Mouse (Mus musculus) heart, embryonic 15.5 days (tissue): ENCODE results near the gene B4gat1. TPM values are rescaled to one million over a fixed set of nuclear protein-coding genes. Genes with fewer than 3 reads are reported as not detected.

ENCODE experiments used
- ATAC-seq: fragments of 200-750 bp; cut with Nextera tagmentation; replicated peaks from 2 replicates; pipeline ENCODE4 v1.8.0; 2017; ENCODE audit warnings: low read depth, moderate TSS enrichment; ENCODE audit not compliant: insufficient number of reproducible peaks, insufficient read depth, low FRiP score
- H3K27ac ChIP-seq: fragments of 300-500 bp; sonication (generic); 2 replicates; pipeline ENCODE4 v1.5.1; 2015; ENCODE audit warnings: mild to moderate bottlenecking, inconsistent platforms
- H3K27me3 ChIP-seq: fragments of 300-500 bp; sonication (generic); 2 replicates; pipeline ENCODE4 v1.6.1; 2015; ENCODE audit warnings: inconsistent platforms
- H3K36me3 ChIP-seq: fragments of 300-500 bp; sonication (generic); 2 replicates; pipeline ENCODE4 v1.6.1; 2015; ENCODE audit warnings: mild to moderate bottlenecking, inconsistent platforms
- H3K4me1 ChIP-seq: fragments of 300-500 bp; sonication (generic); replicated peaks from 2 replicates; pipeline ENCODE4 v1.6.1; 2015; ENCODE audit warnings: inconsistent platforms
- H3K4me2 ChIP-seq: fragments of 300-500 bp; sonication (generic); 2 replicates; pipeline ENCODE4 v1.6.1; 2015; ENCODE audit warnings: inconsistent platforms, mild to moderate bottlenecking, moderate library complexity
- H3K4me3 ChIP-seq: fragments of 300-500 bp; sonication (generic); 2 replicates; pipeline ENCODE4 v1.5.1; 2015; ENCODE audit warnings: mild to moderate bottlenecking, inconsistent platforms
- H3K9ac ChIP-seq: fragments of 300-500 bp; sonication (generic); 2 replicates; pipeline ENCODE4 v1.6.1; 2015; ENCODE audit warnings: mild to moderate bottlenecking, inconsistent platforms
- H3K9me3 ChIP-seq: fragments of 300-500 bp; sonication (generic); replicated peaks from 2 replicates; pipeline ENCODE4 v1.6.1; 2016; ENCODE audit warnings: inconsistent platforms
- WGBS: fragments of 180-500 bp; shearing (Covaris S2); methylation state at CpG from one replicate; pipeline ENCODE4 v1.1.7; 2015; ENCODE audit warnings: mixed read lengths; 5-methylcytosine and 5-hydroxymethylcytosine counted together
- polyA plus RNA-seq: library from polyadenylated mRNA; unstranded; fragments of >200 nt; fragmentation: Nextera tagmentation; extraction: Ambion mirVana; gene quantifications from 2 replicates; pipeline ENCODE4 v1.2.1, GENCODE M21; 2015

Gene B4gat1
- polyA plus RNA-seq, 1 experiment from 2014 or later: 43.1 TPM

DNA sequence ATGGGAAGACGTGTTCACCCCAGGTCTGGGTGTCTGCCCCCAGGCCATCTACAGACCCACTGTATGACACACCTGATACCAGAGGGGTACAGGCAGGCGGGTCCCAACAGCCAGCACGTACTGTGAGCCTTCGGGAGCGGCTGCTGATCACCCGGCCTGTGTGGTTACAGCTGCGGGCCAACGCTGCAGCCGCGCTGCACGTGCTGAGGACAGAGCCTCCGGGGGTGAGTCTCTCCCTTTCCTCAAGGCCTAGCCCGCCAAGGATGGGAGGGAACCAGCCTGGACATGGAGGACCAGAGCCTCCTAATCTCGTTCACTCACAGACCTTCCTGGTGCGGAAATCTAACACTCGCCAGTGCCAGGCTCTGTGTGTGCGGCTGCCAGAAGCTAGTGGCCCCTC lies 12.4 kb downstream of the B4gat1 start:
- peaks cover 29% of the 10 kb centered on the region; the same call in 1 of the 2 replicates for H3K36me3 ChIP-seq
- peak overlapping the region; percentile 31 for H3K4me3 ChIP-seq
- peak overlapping the region; percentile 8; the same call in 1 of the 2 replicates for H3K9ac ChIP-seq
- peak; percentile 33; the same call in 1 of the 2 replicates for ATAC-seq
- H3K27me3 ChIP-seq: peaks cover 23% of the 10 kb centered on the region
- H3K27ac ChIP-seq: peak overlapping the region; percentile 13; the same call in 1 of the 2 replicates
- H3K9me3 ChIP-seq: no peaks in the 10 kb centered on the region
- H3K4me2 ChIP-seq: peak overlapping the region; percentile 51
- peaks cover 28% of the 10 kb centered on the region for H3K4me1 ChIP-seq
- WGBS: 10% methylated on average over 17 of the region's 17 CpGs

GRCm38 (mm10) chr19:5051515-5051914 lies 12.9 kb downstream of the B4gat1 start:
- 45% methylated on average over 3 of the region's 3 CpGs for WGBS
- Histone ChIP-seq H3K9me3 (no peaks in the 10 kb centered on the region), H3K27me3 (peaks cover 23% of the 10 kb centered on the region), H3K4me1 (peaks cover 31% of the 10 kb centered on the region), H3K9ac (0 out of 2 replicates have a peak overlapping the region, but pooled peaks have one; percentile 8), H3K4me2 (peak overlapping the region; percentile 51), H3K27ac (0 out of 2 replicates have a peak overlapping the region, but pooled peaks have one; percentile 13), H3K4me3 (peak overlapping the region; percentile 31), H3K36me3 (peaks cover 27% of the 10 kb centered on the region; the same call in 1 of the 2 replicates)
- ATAC-seq: no peak

GRCm38 (mm10) chr19:5052166-5052822 lies 13.7 kb downstream of the B4gat1 start:
- Histone ChIP-seq H3K27ac (no peak overlapping the region), H3K9me3 (no peaks in the 10 kb centered on the region), H3K4me2 (peak overlapping the region; percentile 51), H3K36me3 (peaks cover 19% of the 10 kb centered on the region; the same call in 1 of the 2 replicates), H3K4me1 (peaks cover 31% of the 10 kb centered on the region), H3K9ac (no peak overlapping the region), H3K27me3 (peaks cover 23% of the 10 kb centered on the region), H3K4me3 (0 out of 2 replicates have a peak overlapping the region, but pooled peaks have one; percentile 31)
- ATAC-seq: no peak
- 36% methylated on average over 25 of the region's 25 CpGs for WGBS

- H3K4me2 ChIP-seq: no peak overlapping the region
- WGBS: 67% methylated on average over 17 of the region's 17 CpGs
- peaks cover 23% of the 10 kb centered on the region for H3K27me3 ChIP-seq
- H3K4me3 ChIP-seq: no peak overlapping the region
- ATAC-seq: no peak
- no peak overlapping the region for H3K27ac ChIP-seq
- H3K9me3 ChIP-seq: no peaks in the 10 kb centered on the region
- H3K4me1 ChIP-seq: peaks cover 31% of the 10 kb centered on the region
- no peak overlapping the region for H3K9ac ChIP-seq
- H3K36me3 ChIP-seq: peaks cover 15% of the 10 kb centered on the region; the same call in 1 of the 2 replicates
Measured at GRCm38 (mm10) chr19:5052853-5053252, 14.2 kb downstream of the B4gat1 start.

DNA sequence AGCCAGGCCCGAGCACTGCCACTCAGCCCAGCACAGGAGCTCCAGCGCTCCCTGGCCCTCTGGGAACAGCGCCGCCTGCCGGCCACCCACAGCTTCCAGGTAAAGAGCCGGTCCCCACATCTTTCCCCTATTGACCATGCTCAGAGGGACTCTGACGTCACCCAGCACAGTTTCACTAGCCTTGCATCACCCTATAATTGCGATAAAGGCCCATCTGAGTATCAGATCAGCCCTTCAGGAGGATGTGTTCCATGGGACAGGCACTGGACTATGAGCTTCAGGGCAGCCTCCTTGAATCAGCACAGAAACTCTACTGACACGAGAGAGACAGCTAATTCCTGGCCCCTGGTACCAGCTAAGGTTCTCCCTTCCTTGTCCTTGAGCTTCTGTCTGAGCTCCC lies 15.3 kb downstream of the B4gat1 start:
- peaks cover 23% of the 10 kb centered on the region for H3K27me3 ChIP-seq
- H3K4me1 ChIP-seq: peaks cover 40% of the 10 kb centered on the region
- H3K4me3 ChIP-seq: no peak overlapping the region
- H3K9ac ChIP-seq: no peak overlapping the region
- peaks cover 6% of the 10 kb centered on the region; the same call in 1 of the 2 replicates for H3K36me3 ChIP-seq
- H3K4me2 ChIP-seq: no peak overlapping the region
- H3K27ac ChIP-seq: no peak overlapping the region
- WGBS: 23% methylated on average over 9 of the region's 9 CpGs
- no peaks in the 10 kb centered on the region for H3K9me3 ChIP-seq
- ATAC-seq: no peak

DNA sequence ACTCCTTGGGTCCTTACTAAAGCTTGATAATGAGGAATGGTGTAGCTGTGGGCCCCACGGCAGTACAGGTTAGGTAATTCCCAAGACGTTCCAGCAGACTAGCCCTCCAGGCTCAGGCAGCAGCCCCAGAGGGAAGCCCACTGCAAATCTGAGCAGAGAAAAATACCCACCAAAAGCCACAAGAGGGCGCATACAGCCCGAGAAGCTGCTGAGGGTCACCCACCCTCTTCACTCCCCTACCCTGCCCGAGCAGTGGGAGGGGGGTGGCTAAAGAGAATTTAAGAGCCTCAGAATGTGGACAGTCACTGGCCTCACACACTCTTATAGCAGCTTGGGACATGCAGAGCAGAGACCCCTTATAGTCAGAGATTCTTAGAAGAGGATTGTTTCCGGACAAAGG lies 17.6 kb downstream of the B4gat1 start:
- Histone ChIP-seq H3K9me3 (no peaks in the 10 kb centered on the region), H3K4me1 (peaks cover 45% of the 10 kb centered on the region), H3K27ac (no peak overlapping the region), H3K4me2 (no peak overlapping the region), H3K9ac (no peak overlapping the region), H3K36me3 (no peaks in the 10 kb centered on the region), H3K4me3 (no peak overlapping the region), H3K27me3 (peaks cover 23% of the 10 kb centered on the region)
- 10% methylated on average over 6 of the region's 6 CpGs for WGBS
- ATAC-seq: no peak

DNA sequence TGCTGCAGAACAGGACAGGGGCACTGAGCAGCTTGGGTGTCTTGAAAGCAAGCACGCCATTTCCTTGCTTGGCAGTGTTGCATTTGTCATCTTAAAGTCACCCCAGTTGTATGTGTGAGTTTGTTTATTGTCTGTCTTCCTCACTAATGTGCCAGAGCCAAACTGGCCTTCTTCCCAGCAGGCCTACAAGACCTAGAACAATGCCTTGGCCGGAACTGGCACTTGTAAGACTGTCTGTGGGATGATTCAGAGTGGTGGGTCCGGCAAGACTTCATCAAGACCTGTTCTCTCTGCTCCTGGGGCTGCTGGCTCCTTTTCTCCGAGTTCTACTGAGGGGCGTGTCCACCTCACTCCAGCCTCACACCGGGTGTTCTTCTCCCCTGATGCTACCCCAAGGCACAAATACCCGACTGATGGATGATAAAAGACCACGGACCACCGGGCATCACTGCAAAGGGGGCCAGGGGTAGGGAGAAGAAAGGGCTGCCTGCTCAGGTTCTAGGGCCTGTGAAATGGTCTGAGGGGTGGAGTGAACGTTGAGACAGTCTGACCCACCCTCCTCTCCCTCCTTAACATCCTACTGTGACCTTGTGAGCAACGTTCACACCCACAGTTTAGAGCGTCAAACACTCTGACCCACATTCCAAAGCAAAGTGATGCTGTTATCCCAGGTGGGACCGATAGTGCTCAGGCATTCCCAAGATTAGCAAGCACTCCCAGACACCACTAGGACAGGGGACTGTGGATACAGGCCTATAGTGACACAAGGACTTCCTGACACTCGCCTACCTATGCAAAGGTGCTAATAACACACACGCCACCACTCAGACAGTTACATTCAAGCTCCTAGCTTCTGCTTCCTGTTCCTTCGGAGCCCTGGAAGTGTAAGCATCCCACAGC lies 19.5 kb downstream of the B4gat1 start:
- H3K4me3 ChIP-seq: no peak overlapping the region
- peak overlapping the region; percentile 55 for H3K27ac ChIP-seq
- no peaks in the 10 kb centered on the region for H3K36me3 ChIP-seq
- peaks cover 32% of the 10 kb centered on the region for H3K4me1 ChIP-seq
- H3K9me3 ChIP-seq: no peaks in the 10 kb centered on the region
- no peak for ATAC-seq
- peaks cover 14% of the 10 kb centered on the region for H3K27me3 ChIP-seq
- 26% methylated on average over 16 of the region's 16 CpGs for WGBS
- no peak overlapping the region for H3K4me2 ChIP-seq
- no peak overlapping the region for H3K9ac ChIP-seq

DNA sequence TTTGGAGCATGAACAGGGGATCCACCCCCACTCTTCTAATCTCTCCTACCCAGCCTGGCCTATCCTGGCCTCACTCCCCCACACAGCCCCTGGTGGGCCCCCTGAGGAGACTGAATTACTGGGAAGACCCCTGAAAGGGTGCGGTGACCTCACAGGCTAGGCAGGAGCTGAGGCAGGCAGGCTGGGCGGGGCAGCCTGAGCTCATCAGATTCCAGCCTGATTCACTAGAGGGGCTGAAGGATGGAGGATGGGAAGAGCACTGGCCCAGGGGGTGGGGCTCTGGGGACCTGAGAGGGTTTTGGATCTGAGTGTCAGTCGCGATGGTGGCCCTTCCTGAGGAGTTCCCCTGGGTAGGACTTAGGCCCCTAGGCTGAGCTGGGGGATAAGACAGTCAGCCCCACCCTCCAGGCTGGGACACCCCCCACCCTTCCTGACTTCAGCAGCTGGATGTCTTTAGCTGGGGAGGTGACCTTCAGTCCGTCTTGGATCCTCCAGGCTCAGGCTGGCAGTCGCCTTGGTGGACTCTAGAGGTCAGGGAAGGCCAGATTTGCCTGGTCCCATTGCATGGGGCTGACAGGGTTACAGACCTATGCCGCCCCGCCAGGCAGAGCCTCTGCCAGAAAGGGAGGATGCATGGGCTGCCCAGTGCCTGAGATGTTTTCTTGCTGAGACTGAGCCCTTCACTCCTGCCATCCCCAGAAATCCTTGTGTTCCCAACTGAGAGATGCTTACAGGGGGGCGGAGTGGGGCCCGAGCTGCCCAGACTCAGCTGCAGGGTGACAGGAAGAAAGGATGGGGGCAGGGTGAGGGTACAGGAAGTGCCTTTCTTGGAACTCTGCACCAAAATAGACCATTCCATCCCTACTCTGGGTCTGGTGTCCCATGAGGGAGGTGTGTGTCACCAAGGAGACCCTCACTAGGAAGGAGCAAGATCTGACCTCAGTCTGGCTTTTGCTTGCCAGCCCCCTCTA lies 20.5 kb downstream of the B4gat1 start:
- peak; percentile 27 for ATAC-seq
- 8% methylated on average over 10 of the region's 10 CpGs for WGBS
- Histone ChIP-seq H3K36me3 (no peaks in the 10 kb centered on the region), H3K9me3 (no peaks in the 10 kb centered on the region), H3K4me3 (no peak overlapping the region), H3K9ac (0 out of 2 replicates have a peak overlapping the region, but pooled peaks have one; percentile 3), H3K27me3 (peaks cover 5% of the 10 kb centered on the region; the same call in 1 of the 2 replicates), H3K4me2 (no peak overlapping the region), H3K4me1 (peaks cover 32% of the 10 kb centered on the region), H3K27ac (peak overlapping the region; percentile 55)

DNA sequence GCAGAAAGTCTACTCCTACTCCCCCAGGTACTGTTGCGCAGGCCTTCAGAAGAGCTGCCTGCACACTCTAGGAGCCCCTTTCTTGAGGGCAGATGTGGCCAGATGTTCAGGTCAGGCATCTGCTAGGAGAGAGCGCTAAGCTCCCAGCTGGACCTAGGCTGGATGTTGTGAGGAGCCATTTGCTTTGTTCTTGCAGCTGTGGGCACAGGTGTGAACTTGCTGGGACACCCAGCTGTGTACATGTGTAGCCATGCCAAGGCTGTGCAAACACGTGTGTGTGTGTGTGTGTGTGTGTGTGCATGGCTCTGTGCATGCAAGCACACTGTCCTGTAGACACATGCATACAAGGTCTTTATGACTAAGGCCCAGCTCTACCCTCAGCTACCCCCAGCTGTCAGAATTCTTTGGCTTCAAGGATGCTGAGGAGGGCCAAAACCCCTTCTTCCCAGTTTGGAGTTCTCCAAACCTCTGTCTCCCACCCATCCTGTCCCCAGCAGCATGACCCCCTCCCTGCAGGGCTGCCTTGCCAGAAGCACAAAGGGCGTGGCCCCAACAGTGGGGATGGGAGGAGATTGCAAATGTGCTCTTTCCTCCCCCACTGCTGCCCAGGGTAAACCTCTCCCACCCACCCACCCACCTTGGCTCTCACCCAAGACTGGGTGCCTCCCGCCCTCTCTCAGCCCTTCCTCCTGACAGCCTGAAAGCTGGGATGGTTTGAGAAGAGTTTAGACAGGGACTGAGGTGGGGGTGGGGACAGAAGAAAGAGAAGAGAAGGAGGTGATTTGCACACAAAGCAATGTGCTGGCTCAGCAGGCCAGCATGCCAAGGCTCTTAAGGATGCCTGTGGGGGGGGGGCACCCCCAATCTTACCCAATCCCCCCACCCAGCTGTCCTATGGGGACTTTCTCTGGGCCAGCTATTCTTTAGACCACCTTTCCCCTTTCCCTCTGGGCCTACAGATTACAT lies 22.0 kb downstream of the B4gat1 start:
- H3K9me3 ChIP-seq: no peaks in the 10 kb centered on the region
- 47% methylated on average over 5 of the region's 5 CpGs for WGBS
- H3K4me2 ChIP-seq: no peak overlapping the region
- H3K9ac ChIP-seq: no peak overlapping the region
- H3K36me3 ChIP-seq: no peaks in the 10 kb centered on the region
- H3K4me1 ChIP-seq: peaks cover 37% of the 10 kb centered on the region
- H3K27ac ChIP-seq: peak overlapping the region; percentile 29; the same call in 1 of the 2 replicates
- no peak; the same call in 1 of the 2 replicates for ATAC-seq
- no peaks in the 10 kb centered on the region for H3K27me3 ChIP-seq
- H3K4me3 ChIP-seq: no peak overlapping the region

DNA sequence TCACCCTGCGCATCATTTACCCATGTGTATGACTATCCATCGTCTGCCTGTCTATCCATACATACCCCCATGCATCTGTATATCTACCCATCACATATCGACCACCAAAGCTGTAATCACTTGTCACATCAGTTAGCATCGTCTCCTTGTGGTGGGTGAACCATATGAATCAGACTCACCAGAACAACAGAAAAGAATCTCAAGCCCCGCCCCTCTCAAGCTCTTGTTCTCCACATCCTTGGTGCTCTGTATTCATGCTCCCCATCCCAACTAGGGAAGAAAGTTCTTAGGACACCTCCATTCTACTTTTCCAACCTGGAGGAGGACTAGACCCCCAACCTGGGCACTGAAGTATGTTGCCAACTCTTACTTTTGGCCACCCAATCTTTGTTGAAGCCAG lies 23.4 kb downstream of the B4gat1 start:
- no peaks in the 10 kb centered on the region for H3K9me3 ChIP-seq
- ATAC-seq: no peak
- no peak overlapping the region for H3K4me3 ChIP-seq
- peaks cover 39% of the 10 kb centered on the region for H3K4me1 ChIP-seq
- 84% methylated on average over 5 of the region's 5 CpGs for WGBS
- no peak overlapping the region for H3K4me2 ChIP-seq
- no peaks in the 10 kb centered on the region for H3K27me3 ChIP-seq
- no peak overlapping the region for H3K9ac ChIP-seq
- H3K36me3 ChIP-seq: no peaks in the 10 kb centered on the region
- H3K27ac ChIP-seq: no peak overlapping the region
